Mouse (Mus musculus) midbrain, postnatal 0 days (tissue): ENCODE measurements around the gene Ltbp3. TPM values are rescaled to one million over a fixed set of nuclear protein-coding genes. Genes with fewer than 3 reads are reported as not detected.

Experiments
- ATAC-seq: fragments of 200-750 bp; cut with Nextera tagmentation; 2 replicates; pipeline ENCODE4 v1.8.0; 2017; ENCODE audit warnings: moderate number of reproducible peaks, mild to moderate bottlenecking, moderate TSS enrichment, moderate library complexity; ENCODE audit not compliant: low FRiP score
- DNase-seq: peaks from one replicate; pipeline ENCODE4 v3.0.0-alpha.2; 2015; ENCODE audit warnings: low spot score
- H3K27ac ChIP-seq: fragments of 300-500 bp; sonication (generic); 2 replicates; pipeline ENCODE4 v1.5.1; 2014; ENCODE audit warnings: low read depth, mild to moderate bottlenecking, low read length, mixed read lengths
- H3K27me3 ChIP-seq: fragments of 300-500 bp; sonication (generic); 2 replicates; pipeline ENCODE4 v1.6.1; 2014; ENCODE audit warnings: low read length, control low read depth, mixed read lengths; ENCODE audit not compliant: insufficient read depth
- H3K36me3 ChIP-seq: fragments of 300-500 bp; sonication (generic); 2 replicates; pipeline ENCODE4 v1.6.1; 2014; ENCODE audit warnings: low read length, control low read depth, mixed read lengths; ENCODE audit not compliant: insufficient read depth
- H3K4me1 ChIP-seq: fragments of 300-500 bp; sonication (generic); 2 replicates; pipeline ENCODE4 v1.6.1; 2014; ENCODE audit warnings: mild to moderate bottlenecking, control low read depth, antibody characterized with exemption, low read length, mixed read lengths; ENCODE audit not compliant: insufficient read depth
- H3K4me2 ChIP-seq: fragments of 300-500 bp; sonication (generic); 2 replicates; pipeline ENCODE4 v1.6.1; 2014; ENCODE audit warnings: low read depth, mild to moderate bottlenecking, low read length, mixed read lengths; ENCODE audit not compliant: poor library complexity, severe bottlenecking
- H3K4me3 ChIP-seq: fragments of 300-500 bp; sonication (generic); 2 replicates; pipeline ENCODE4 v1.5.1; 2014; ENCODE audit warnings: low read depth, mild to moderate bottlenecking, low read length, moderate library complexity
- H3K9ac ChIP-seq: fragments of 300-500 bp; sonication (generic); replicated peaks from 2 replicates; pipeline ENCODE4 v1.6.1; 2014; ENCODE audit warnings: mild to moderate bottlenecking, low read length, moderate library complexity, mixed read lengths; ENCODE audit not compliant: poor library complexity, severe bottlenecking
- H3K9me3 ChIP-seq: fragments of 300-500 bp; sonication (generic); 2 replicates; pipeline ENCODE4 v1.6.1; 2016; ENCODE audit warnings: low read length, control low read depth
- CTCF ChIP-seq: IDR thresholded peaks from 2 replicates; pipeline ENCODE4 v1.5.1; 2016; ENCODE audit warnings: antibody characterized with exemption, mild to moderate bottlenecking
- WGBS: fragments of 180-500 bp; shearing (Covaris S2); extraction: QIAGEN DNeasy Blood & Tissue Kit; methylation state at CpG from one replicate; pipeline ENCODE4 v1.1.7; 2014; 5-methylcytosine and 5-hydroxymethylcytosine counted together
- polyA plus RNA-seq: library from polyadenylated mRNA; unstranded; fragments of >200 nt; fragmentation: Nextera tagmentation; extraction: Ambion mirVana; gene quantifications from 2 replicates; pipeline ENCODE4 v1.2.1, GENCODE M21; 2015
- total RNA-seq: library from RNA; depleted of rRNA; stranded (reverse); fragments of >200 nt; gene quantifications from 2 replicates; pipeline ENCODE4 v1.2.3, GENCODE M21; 2014

Gene Ltbp3
- total and polyA plus RNA-seq, 2 experiments from 2014 or later, result 12.8 to 29.3 TPM

DNA sequence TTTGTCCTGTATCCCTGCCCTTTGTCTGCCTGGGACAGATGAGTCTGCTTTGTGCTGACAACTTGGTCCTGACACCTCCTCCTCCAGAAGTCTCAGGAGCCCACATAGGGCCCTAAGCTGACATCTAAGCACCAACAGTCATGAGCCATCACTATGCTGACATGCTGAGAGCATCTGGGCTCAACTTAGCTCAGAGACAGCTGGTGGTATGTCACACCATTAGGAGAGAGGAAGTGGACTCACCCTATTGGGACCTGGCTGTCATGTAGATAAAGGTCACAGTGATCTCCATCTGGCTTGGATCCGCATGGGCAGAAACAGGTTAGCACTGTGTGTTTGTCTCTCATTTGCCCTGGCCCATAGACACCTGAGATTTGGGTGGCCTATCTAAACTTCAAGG lies 41.4 kb downstream of the Ltbp3 start:
- Histone ChIP-seq H3K9me3 (no peaks in the 10 kb centered on the region), H3K4me3 (no peak overlapping the region), H3K27me3 (no peaks in the 10 kb centered on the region), H3K27ac (no peak overlapping the region), H3K4me1 (no peaks in the 10 kb centered on the region), H3K36me3 (no peaks in the 10 kb centered on the region), H3K9ac (no peak overlapping the region), H3K4me2 (no peak overlapping the region)
- TF ChIP-seq CTCF, result no peak
- 93% methylated on average over 1 of the region's 1 CpGs for whole genome bisulfite sequencing
- ATAC-seq (no peak), DNase-seq (no peak)

DNA sequence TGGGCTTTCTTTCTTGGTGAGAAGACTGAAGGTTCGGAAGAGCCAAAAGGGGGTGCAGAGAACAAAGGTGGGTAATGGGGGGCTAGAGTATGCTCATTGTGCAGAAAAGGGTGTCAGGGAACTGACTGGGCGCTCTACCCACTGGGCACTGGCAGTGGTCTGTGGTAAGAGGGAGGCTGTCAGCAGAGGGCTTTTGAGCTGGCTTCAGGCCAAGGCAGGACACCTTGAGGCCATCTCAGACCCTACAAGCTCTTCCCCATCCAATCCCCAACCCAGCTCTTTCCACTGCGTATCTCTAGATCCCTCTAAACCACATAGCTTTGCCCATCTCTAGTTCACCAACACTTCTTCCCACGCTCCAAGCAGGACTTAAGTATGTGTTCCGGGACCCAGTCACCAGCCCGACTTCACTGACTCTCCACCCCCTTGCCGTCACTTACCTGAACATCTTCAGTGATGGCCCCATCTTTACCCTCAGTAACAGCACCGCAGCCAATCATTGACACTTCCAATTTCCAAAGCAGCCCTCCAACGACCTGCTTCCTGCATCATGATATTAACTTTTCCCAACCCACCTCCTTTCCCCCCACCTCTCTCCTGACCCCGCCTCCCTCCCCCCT lies 44.4 kb downstream of the Ltbp3 start:
- DNase-seq, result no peak

DNA sequence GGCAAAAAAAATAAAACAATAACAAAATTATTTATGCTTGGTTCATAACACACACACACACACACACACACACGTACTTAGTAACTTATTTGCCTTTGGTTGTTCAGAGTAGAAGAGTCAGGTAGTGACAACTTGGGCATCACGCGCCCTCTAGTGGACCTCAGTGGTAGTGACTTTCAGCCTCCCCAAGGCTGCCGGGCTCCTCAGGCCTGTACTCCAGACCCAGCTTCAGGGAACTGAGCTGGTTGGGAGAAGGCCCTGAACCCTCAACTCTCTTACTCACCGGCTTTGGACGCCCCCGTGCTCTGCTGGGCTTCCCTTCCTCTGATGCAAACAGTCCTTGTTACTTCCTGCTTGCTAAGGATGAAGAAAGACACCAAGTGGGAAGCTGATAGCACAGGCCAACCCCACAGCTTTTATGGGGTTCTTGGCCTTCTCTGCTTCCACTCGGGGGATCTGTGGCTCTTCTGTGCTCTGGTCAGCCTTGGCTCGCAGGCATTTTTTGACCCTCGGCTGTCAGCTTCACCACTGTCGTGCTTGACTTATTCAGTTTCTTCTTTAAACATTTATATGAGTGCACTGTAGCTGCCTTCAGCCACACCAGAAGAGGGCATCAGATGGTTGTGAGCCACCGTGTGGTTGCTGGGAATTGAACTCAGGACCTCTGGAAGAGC lies 45.9 kb downstream of the Ltbp3 start:
- no peak overlapping the region for H3K4me2 ChIP-seq
- TF ChIP-seq CTCF, result peak; percentile 88
- ATAC-seq, result peak; percentile 76
- no peaks in the 10 kb centered on the region for H3K4me1 ChIP-seq
- no peaks in the 10 kb centered on the region for H3K27me3 ChIP-seq
- H3K27ac ChIP-seq, result peak overlapping the region; percentile 4; the same call in 1 of the 2 replicates
- H3K9me3 ChIP-seq, result no peaks in the 10 kb centered on the region
- no peak overlapping the region for H3K4me3 ChIP-seq
- 9% methylated on average over 12 of the region's 12 CpGs for WGBS
- no peaks in the 10 kb centered on the region for H3K36me3 ChIP-seq
- peak; percentile 88 for DNase-seq
- H3K9ac ChIP-seq, result no peak overlapping the region

More for the DNA sequence above, 44.4 kb downstream of the Ltbp3 start:
- H3K27ac ChIP-seq, result no peak overlapping the region
- H3K4me3 ChIP-seq, result no peak overlapping the region
- no peaks in the 10 kb centered on the region for H3K27me3 ChIP-seq
- H3K4me1 ChIP-seq, result no peaks in the 10 kb centered on the region
- no peak overlapping the region for H3K9ac ChIP-seq
- ATAC-seq, result no peak
- WGBS, result 57% methylated on average over 10 of the region's 10 CpGs
- H3K9me3 ChIP-seq, result no peaks in the 10 kb centered on the region
- no peaks in the 10 kb centered on the region for H3K36me3 ChIP-seq
- no peak overlapping the region for H3K4me2 ChIP-seq
- TF ChIP-seq CTCF, result no peak

DNA sequence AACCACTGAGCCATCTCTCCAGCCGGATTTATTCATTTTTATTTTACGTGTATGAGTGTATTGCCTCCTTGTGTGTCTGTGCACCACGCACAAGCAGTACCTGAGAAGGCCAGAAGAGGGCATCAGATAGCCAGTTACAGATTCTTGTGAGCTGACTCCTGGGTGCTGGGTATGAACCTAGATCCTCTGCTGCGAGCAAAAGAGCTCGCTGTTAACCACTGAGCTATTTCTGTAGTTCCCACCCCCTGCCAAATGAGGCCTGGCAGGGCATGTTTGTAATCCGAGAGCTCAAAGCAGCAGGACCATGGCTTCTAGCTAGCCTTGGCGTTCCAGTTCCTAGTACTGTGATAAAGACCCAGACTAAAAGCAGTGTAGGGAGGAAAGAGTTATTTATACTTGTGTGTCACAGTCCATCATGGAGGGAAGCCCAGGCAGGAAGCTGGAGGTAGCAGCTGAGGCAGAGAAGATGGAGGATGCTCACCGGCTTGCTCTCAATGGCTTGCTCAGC lies 46.5 kb downstream of the Ltbp3 start:
- 14% methylated on average over 8 of the region's 8 CpGs for WGBS
- peak; percentile 83 for DNase-seq
- H3K4me3 ChIP-seq, result no peak overlapping the region
- H3K9me3 ChIP-seq, result no peaks in the 10 kb centered on the region
- H3K36me3 ChIP-seq, result no peaks in the 10 kb centered on the region
- H3K9ac ChIP-seq, result no peak overlapping the region
- H3K4me1 ChIP-seq, result no peaks in the 10 kb centered on the region
- H3K27ac ChIP-seq, result no peak overlapping the region
- ATAC-seq, result peak; percentile 75
- no peak overlapping the region for H3K4me2 ChIP-seq
- H3K27me3 ChIP-seq, result no peaks in the 10 kb centered on the region
- peak; percentile 89 for TF ChIP-seq CTCF

DNA sequence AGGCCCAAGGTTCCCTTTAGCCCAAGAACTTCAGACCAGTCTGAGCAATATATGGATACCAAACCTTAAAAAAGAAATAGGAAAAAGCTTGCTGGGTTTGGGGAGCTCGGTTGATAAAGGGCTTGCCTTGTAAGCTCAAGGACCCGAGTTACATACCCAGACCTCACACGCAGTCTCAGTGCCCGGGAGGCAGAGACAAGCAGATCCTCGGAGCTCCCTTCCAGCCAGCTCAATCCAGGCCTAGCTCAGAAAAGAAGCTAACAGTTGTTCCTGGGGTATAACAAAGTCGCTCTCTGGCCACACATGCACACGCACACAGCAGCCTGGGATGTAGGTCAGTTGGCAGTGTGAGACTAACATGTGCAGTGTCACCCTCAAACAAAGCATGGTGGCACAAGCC lies 47.2 kb downstream of the Ltbp3 start:
- TF ChIP-seq CTCF, result no peak
- no peaks in the 10 kb centered on the region for H3K4me1 ChIP-seq
- H3K9ac ChIP-seq, result no peak overlapping the region
- no peak overlapping the region for H3K27ac ChIP-seq
- no peaks in the 10 kb centered on the region for H3K9me3 ChIP-seq
- no peak overlapping the region for H3K4me3 ChIP-seq
- no peak for DNase-seq
- WGBS, result 91% methylated on average over 7 of the region's 7 CpGs
- no peaks in the 10 kb centered on the region for H3K27me3 ChIP-seq
- no peak overlapping the region for H3K4me2 ChIP-seq
- ATAC-seq, result no peak
- no peaks in the 10 kb centered on the region for H3K36me3 ChIP-seq

DNA sequence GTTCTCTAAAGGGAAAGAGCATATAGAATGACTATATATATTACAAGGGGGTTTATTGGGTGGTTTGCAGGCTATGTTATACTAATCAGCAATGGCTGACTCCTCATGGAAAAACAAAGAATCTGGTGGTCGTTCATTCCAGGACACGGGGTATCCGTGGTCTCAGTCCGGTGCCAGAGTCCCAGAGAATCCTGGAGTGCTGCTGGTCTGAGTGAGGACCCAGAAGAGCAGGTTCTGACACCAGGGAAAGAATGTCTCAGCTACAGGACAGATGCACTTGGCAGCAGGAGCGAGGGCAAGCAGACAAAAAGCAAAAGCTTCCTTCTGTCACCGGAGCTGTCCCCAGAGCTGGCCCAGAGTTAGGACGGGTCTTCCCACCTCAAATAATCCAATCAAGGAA lies 47.9 kb downstream of the Ltbp3 start:
- no peak overlapping the region for H3K9ac ChIP-seq
- H3K27me3 ChIP-seq, result no peaks in the 10 kb centered on the region
- H3K4me2 ChIP-seq, result no peak overlapping the region
- no peak overlapping the region for H3K27ac ChIP-seq
- DNase-seq (no peak), ATAC-seq (no peak)
- no peaks in the 10 kb centered on the region for H3K36me3 ChIP-seq
- H3K4me3 ChIP-seq, result no peak overlapping the region
- 87% methylated on average over 7 of the region's 7 CpGs for whole genome bisulfite sequencing
- no peaks in the 10 kb centered on the region for H3K9me3 ChIP-seq
- no peak for TF ChIP-seq CTCF
- H3K4me1 ChIP-seq, result no peaks in the 10 kb centered on the region
